Mouse (Mus musculus): ENCODE results near the gene Hsd17b12. TPM values are rescaled to one million over a fixed set of nuclear protein-coding genes. Genes with fewer than 3 reads are reported as not detected.

Hsd17b12 gene
- polyA plus RNA-seq, 1 experiment from 2014 or later: 124 TPM

- ATAC-seq (ENCODE audit: low FRiP score, low TSS enrichment) (no peak), DNase-seq (ENCODE audit: low spot score) (no peak)
- 53% methylated on average over 7 of the region's 7 CpGs for WGBS
- Histone ChIP-seq H3K4me1 (replicated peaks; ENCODE audit: control insufficient read depth, insufficient read depth) (no peaks in the 10 kb centered on the region), H3K9me3 (ENCODE audit: control insufficient read depth, low read length) (no peaks in the 10 kb centered on the region), H3K4me2 (replicated peaks; ENCODE audit: low read depth) (no peak overlapping the region), H3K4me3 (ENCODE audit: low read depth, low read length) (no peak overlapping the region), H3K36me3 (ENCODE audit: control insufficient read depth, insufficient read depth, low read length) (no peaks in the 10 kb centered on the region), H3K27me3 (ENCODE audit: control insufficient read depth, insufficient read depth, low read length) (no peaks in the 10 kb centered on the region), H3K9ac (ENCODE audit: low read length) (no peak overlapping the region), H3K27ac (replicated peaks) (no peak overlapping the region)
- TF ChIP-seq EP300 (optimal IDR thresholded peaks at IDR 0.05): no peak
- TF ChIP-seq CTCF (IDR thresholded peaks at IDR 0.05; ENCODE audit: low read depth): no peak
These were observed 91.6 kb downstream of the Hsd17b12 start for GRCm38 (mm10) chr2:94066120-94066519.

- H3K9me3 ChIP-seq (ENCODE audit: control insufficient read depth, low read length): no peaks in the 10 kb centered on the region
- H3K4me3 ChIP-seq (ENCODE audit: low read depth, low read length): no peak overlapping the region
- no peaks in the 10 kb centered on the region for H3K27me3 ChIP-seq (ENCODE audit: control insufficient read depth, insufficient read depth, low read length)
- DNase-seq (ENCODE audit: low spot score) (no peak), ATAC-seq (ENCODE audit: low FRiP score, low TSS enrichment) (no peak)
- no peak overlapping the region for H3K4me2 ChIP-seq (replicated peaks; ENCODE audit: low read depth)
- no peaks in the 10 kb centered on the region for H3K36me3 ChIP-seq (ENCODE audit: control insufficient read depth, insufficient read depth, low read length)
- 87% methylated on average over 4 of the region's 4 CpGs for WGBS
- no peaks in the 10 kb centered on the region for H3K4me1 ChIP-seq (replicated peaks; ENCODE audit: control insufficient read depth, insufficient read depth)
- H3K27ac ChIP-seq (replicated peaks): no peak overlapping the region
- no peak overlapping the region for H3K9ac ChIP-seq (ENCODE audit: low read length)
- no peak for TF ChIP-seq CTCF (IDR thresholded peaks at IDR 0.05; ENCODE audit: low read depth)
- no peak for TF ChIP-seq EP300 (optimal IDR thresholded peaks at IDR 0.05)
These were observed 95.0 kb downstream of the Hsd17b12 start for GRCm38 (mm10) chr2:94062791-94063190.

- ATAC-seq (ENCODE audit: low FRiP score, low TSS enrichment) (no peak), DNase-seq (ENCODE audit: low spot score) (peak; percentile 34)
These were observed 98.3 kb downstream of the Hsd17b12 start for GRCm38 (mm10) chr2:94059459-94059858.

GRCm38 (mm10) chr2:94054813-94055212 lies 103.0 kb downstream of the Hsd17b12 start:
- H3K9me3 ChIP-seq (ENCODE audit: control insufficient read depth, low read length): no peaks in the 10 kb centered on the region
- H3K4me1 ChIP-seq (replicated peaks; ENCODE audit: control insufficient read depth, insufficient read depth): 0 out of 2 replicates have a peak, but pooled peaks cover 2% of the 10 kb centered on the region
- H3K4me2 ChIP-seq (replicated peaks; ENCODE audit: low read depth): no peak overlapping the region
- H3K27ac ChIP-seq (replicated peaks): no peak overlapping the region
- no peaks in the 10 kb centered on the region for H3K36me3 ChIP-seq (ENCODE audit: control insufficient read depth, insufficient read depth, low read length)
- no peak overlapping the region for H3K4me3 ChIP-seq (ENCODE audit: low read depth, low read length)
- ATAC-seq (ENCODE audit: low FRiP score, low TSS enrichment): 0 out of 2 replicates have a peak, but pooled peaks have one; percentile 61
- DNase-seq (ENCODE audit: low spot score): peak; percentile 20
- no peak overlapping the region for H3K9ac ChIP-seq (ENCODE audit: low read length)
- peak; percentile 89 for TF ChIP-seq CTCF (IDR thresholded peaks at IDR 0.05; ENCODE audit: low read depth)
- TF ChIP-seq EP300 (optimal IDR thresholded peaks at IDR 0.05): no peak
- H3K27me3 ChIP-seq (ENCODE audit: control insufficient read depth, insufficient read depth, low read length): no peaks in the 10 kb centered on the region

More at GRCm38 (mm10) chr2:94059459-94059858, 98.3 kb downstream of the Hsd17b12 start:
- Histone ChIP-seq H3K4me1 (replicated peaks; ENCODE audit: control insufficient read depth, insufficient read depth) (no peaks in the 10 kb centered on the region), H3K4me2 (replicated peaks; ENCODE audit: low read depth) (no peak overlapping the region), H3K4me3 (ENCODE audit: low read depth, low read length) (no peak overlapping the region), H3K27me3 (ENCODE audit: control insufficient read depth, insufficient read depth, low read length) (no peaks in the 10 kb centered on the region), H3K27ac (replicated peaks) (no peak overlapping the region), H3K9ac (ENCODE audit: low read length) (no peak overlapping the region), H3K9me3 (ENCODE audit: control insufficient read depth, low read length) (no peaks in the 10 kb centered on the region), H3K36me3 (ENCODE audit: control insufficient read depth, insufficient read depth, low read length) (no peaks in the 10 kb centered on the region)
- WGBS: 66% methylated on average over 5 of the region's 5 CpGs
- TF ChIP-seq EP300 (optimal IDR thresholded peaks at IDR 0.05) (no peak), CTCF (IDR thresholded peaks at IDR 0.05; ENCODE audit: low read depth) (peak; percentile 68)

- Histone ChIP-seq H3K4me1 (replicated peaks; ENCODE audit: control insufficient read depth, insufficient read depth) (0 out of 2 replicates have a peak, but pooled peaks cover 2% of the 10 kb centered on the region), H3K9me3 (ENCODE audit: control insufficient read depth, low read length) (no peaks in the 10 kb centered on the region), H3K4me3 (ENCODE audit: low read depth, low read length) (no peak overlapping the region), H3K27ac (replicated peaks) (no peak overlapping the region), H3K27me3 (ENCODE audit: control insufficient read depth, insufficient read depth, low read length) (no peaks in the 10 kb centered on the region), H3K9ac (ENCODE audit: low read length) (no peak overlapping the region), H3K4me2 (replicated peaks; ENCODE audit: low read depth) (no peak overlapping the region), H3K36me3 (ENCODE audit: control insufficient read depth, insufficient read depth, low read length) (no peaks in the 10 kb centered on the region)
- 70% methylated on average over 5 of the region's 5 CpGs for WGBS
- ATAC-seq (ENCODE audit: low FRiP score, low TSS enrichment) (peak; percentile 78), DNase-seq (ENCODE audit: low spot score) (no peak)
- TF ChIP-seq CTCF (IDR thresholded peaks at IDR 0.05; ENCODE audit: low read depth) (no peak), EP300 (optimal IDR thresholded peaks at IDR 0.05) (no peak)
These were observed 105.8 kb downstream of the Hsd17b12 start for GRCm38 (mm10) chr2:94051952-94052351.

GRCm38 (mm10) chr2:94050901-94051300 lies 106.9 kb downstream of the Hsd17b12 start:
- no peak for DNase-seq (ENCODE audit: low spot score)
- ATAC-seq (ENCODE audit: low FRiP score, low TSS enrichment): no peak
- no peak overlapping the region for H3K9ac ChIP-seq (ENCODE audit: low read length)
- no peak overlapping the region for H3K4me2 ChIP-seq (replicated peaks; ENCODE audit: low read depth)
- 97% methylated on average over 3 of the region's 3 CpGs for WGBS
- H3K27ac ChIP-seq (replicated peaks): no peak overlapping the region
- H3K27me3 ChIP-seq (ENCODE audit: control insufficient read depth, insufficient read depth, low read length): no peaks in the 10 kb centered on the region
- H3K4me1 ChIP-seq (replicated peaks; ENCODE audit: control insufficient read depth, insufficient read depth): 0 out of 2 replicates have a peak, but pooled peaks cover 2% of the 10 kb centered on the region
- H3K36me3 ChIP-seq (ENCODE audit: control insufficient read depth, insufficient read depth, low read length): no peaks in the 10 kb centered on the region
- H3K4me3 ChIP-seq (ENCODE audit: low read depth, low read length): no peak overlapping the region
- no peak for TF ChIP-seq CTCF (IDR thresholded peaks at IDR 0.05; ENCODE audit: low read depth)
- no peak for TF ChIP-seq EP300 (optimal IDR thresholded peaks at IDR 0.05)
- no peaks in the 10 kb centered on the region for H3K9me3 ChIP-seq (ENCODE audit: control insufficient read depth, low read length)
